Mouse (Mus musculus): ENCODE measurements at regions not wholly inside any gene's neighbourhood (a gene's known extent, or its start where the extent isn't known, plus 50 kb on each side); places are given as distances from the start of the nearest gene placed in this dataset.

- no peak for TF ChIP-seq POLR2A (IDR thresholded peaks at IDR 0.05; ENCODE audit: extremely low read depth, insufficient read depth, low read length)
- no peak for TF ChIP-seq CTCF (IDR thresholded peaks at IDR 0.05; ENCODE audit: low read depth, low read length)
Measured at GRCm38 (mm10) chr13:69988319-69988718, 186.1 kb downstream of the Med10 start.

All from liver, adult 2 months (tissue).